Mouse (Mus musculus) myocyte (in vitro differentiated cells): ENCODE data around the gene Limch1.

Source experiments
- CEBPB ChIP-seq: IDR thresholded peaks from 2 replicates; pipeline ENCODE4 v1.6.1; 2011; ENCODE audit warnings: mild to moderate bottlenecking, moderate library complexity; ENCODE audit not compliant: poor library complexity, insufficient read depth, severe bottlenecking
- E2F4 ChIP-seq: IDR thresholded peaks from one replicate; pipeline ENCODE4 v1.6.1; 2011; ENCODE audit warnings: mild to moderate bottlenecking, control low read depth, moderate library complexity; ENCODE audit not compliant: insufficient read depth
- MAX ChIP-seq: IDR thresholded peaks from one replicate; pipeline ENCODE4 v1.6.1; 2011; ENCODE audit warnings: low read depth, mild to moderate bottlenecking, control low read depth
- MYOG ChIP-seq, 3 experiments: IDR thresholded peaks; one replicate each; pipeline ENCODE4 v1.6.1; 2011; ENCODE audit warnings: control low read depth in 2 of 3, low read depth in 2 of 3, mild to moderate bottlenecking in 2 of 3; ENCODE audit not compliant: insufficient read length in 2 of 3, control insufficient read depth in 1 of 3, insufficient read depth in 1 of 3
- POLR2A ChIP-seq: IDR thresholded peaks from one replicate; pipeline ENCODE4 v1.6.1; 2011; ENCODE audit warnings: low read depth, mild to moderate bottlenecking, control low read depth, moderate library complexity; ENCODE audit not compliant: insufficient read length
- POLR2AphosphoS2 ChIP-seq: IDR thresholded peaks from one replicate; pipeline ENCODE4 v1.6.1; 2011; ENCODE audit warnings: low read depth, control low read depth; ENCODE audit not compliant: insufficient read length
- TCF12 ChIP-seq: IDR thresholded peaks from one replicate; pipeline ENCODE4 v1.6.1; 2011; ENCODE audit warnings: mild to moderate bottlenecking, control low read depth; ENCODE audit not compliant: poor library complexity, insufficient read depth, severe bottlenecking
- TCF3 ChIP-seq: IDR thresholded peaks from one replicate; pipeline ENCODE4 v1.6.1; 2011; ENCODE audit warnings: low read depth, control low read depth; ENCODE audit not compliant: insufficient read length

- TF ChIP-seq MAX (no peak), POLR2A (no peak), E2F4 (no peak), MYOG (IDR thresholded peaks at IDR 0.05; ENCODE audit: control insufficient read depth in 1 of 3, insufficient read depth in 1 of 3, insufficient read length in 2 of 3, low read depth in 2 of 3) (no peak), CEBPB (no peak), POLR2AphosphoS2 (no peak), TCF12 (no peak), TCF3 (no peak)
Measured at GRCm38 (mm10) chr5:67029946-67030345, 284.3 kb downstream of the Limch1 start.
